Mouse (Mus musculus) limb, embryonic 14.5 days (tissue): ENCODE results near the gene Celf5. TPM values are rescaled to one million over a fixed set of nuclear protein-coding genes. Genes with fewer than 3 reads are reported as not detected.

ENCODE experiments used
- ATAC-seq: fragments of 200-750 bp; cut with Nextera tagmentation; 2 replicates; pipeline ENCODE4 v1.8.0; 2017; ENCODE audit warnings: low read depth, moderate number of reproducible peaks, moderate TSS enrichment; ENCODE audit not compliant: low FRiP score
- DNase-seq: peaks from one replicate; pipeline ENCODE4 v3.0.0-alpha.2; 2015; ENCODE audit warnings: low spot score
- H3K27ac ChIP-seq: fragments of 300-500 bp; sonication (generic); replicated peaks from 2 replicates; pipeline ENCODE4 v1.5.1; 2014; ENCODE audit warnings: low read depth, mild to moderate bottlenecking, low read length, moderate library complexity, mixed read lengths
- H3K27me3 ChIP-seq: fragments of 300-500 bp; sonication (generic); 2 replicates; pipeline ENCODE4 v1.6.1; 2014; ENCODE audit warnings: low read length, mixed read lengths; ENCODE audit not compliant: control insufficient read depth, insufficient read depth
- H3K36me3 ChIP-seq: fragments of 300-500 bp; sonication (generic); 2 replicates; pipeline ENCODE4 v1.6.1; 2014; ENCODE audit warnings: mild to moderate bottlenecking, low read length, moderate library complexity, mixed read lengths; ENCODE audit not compliant: control insufficient read depth, insufficient read depth
- H3K4me1 ChIP-seq: fragments of 300-500 bp; sonication (generic); 2 replicates; pipeline ENCODE4 v1.6.1; 2014; ENCODE audit warnings: antibody characterized with exemption, low read length, mixed read lengths; ENCODE audit not compliant: control insufficient read depth, insufficient read depth
- H3K4me2 ChIP-seq: fragments of 300-500 bp; sonication (generic); replicated peaks from 2 replicates; pipeline ENCODE4 v1.6.1; 2014; ENCODE audit warnings: low read depth, mild to moderate bottlenecking, low read length, moderate library complexity; ENCODE audit not compliant: severe bottlenecking
- H3K4me3 ChIP-seq: fragments of 300-500 bp; sonication (generic); replicated peaks from 2 replicates; pipeline ENCODE4 v1.5.1; 2014; ENCODE audit warnings: low read length
- H3K9ac ChIP-seq: fragments of 300-500 bp; sonication (generic); 2 replicates; pipeline ENCODE4 v1.6.1; 2014; ENCODE audit warnings: mild to moderate bottlenecking, low read depth, low read length, moderate library complexity; ENCODE audit not compliant: severe bottlenecking
- H3K9me3 ChIP-seq: fragments of 300-500 bp; sonication (generic); 2 replicates; pipeline ENCODE4 v1.6.1; 2016; ENCODE audit warnings: low read length; ENCODE audit not compliant: control insufficient read depth
- POLR2A ChIP-seq: fragments of 200-500 bp; IDR thresholded peaks from 2 replicates; pipeline ENCODE4 v1.8.0; 2012; ENCODE audit warnings: inconsistent platforms, mild to moderate bottlenecking, moderate library complexity, borderline replicate concordance; ENCODE audit not compliant: insufficient read depth, insufficient read length; ENCODE audit errors: extremely low read depth
- WGBS: fragments of 180-500 bp; shearing (Covaris S2); extraction: QIAGEN DNeasy Blood & Tissue Kit; methylation state at CpG from one replicate; pipeline ENCODE4 v1.1.7; 2014; 5-methylcytosine and 5-hydroxymethylcytosine counted together
- polyA plus RNA-seq, 2 experiments: library from polyadenylated mRNA; depleted of rRNA in 1 of 2; stranded (reverse) in 1 of 2; unstranded in 1 of 2; fragments of >200 nt; fragmentation: Nextera tagmentation in 1 of 2; extraction: Ambion mirVana in 1 of 2; gene quantifications; 2 replicates each; pipeline versions ENCODE4 v1.2.1 to v1.2.3; 2012 to 2014

Celf5 gene
- polyA plus RNA-seq, 2 experiments: 0.85 to 5.9 TPM

GRCm38 (mm10) chr10:81415549-81416310 is 66.8 kb downstream of the Celf5 start:
- ATAC-seq: no peak
- peaks cover 66% of the 10 kb centered on the region for H3K4me1 ChIP-seq

GRCm38 (mm10) chr10:81415146-81415545 is 67.4 kb downstream of the Celf5 start:
- ATAC-seq: no peak
- H3K36me3 ChIP-seq: peaks cover 44% of the 10 kb centered on the region
- no peak for DNase-seq
- no peak overlapping the region for H3K4me3 ChIP-seq
- H3K9me3 ChIP-seq: no peaks in the 10 kb centered on the region
- no peaks in the 10 kb centered on the region for H3K27me3 ChIP-seq
- TF ChIP-seq POLR2A: no peak
- H3K9ac ChIP-seq: no peak overlapping the region
- H3K27ac ChIP-seq: no peak overlapping the region
- WGBS: 87% methylated on average over 5 of the region's 5 CpGs
- H3K4me2 ChIP-seq: no peak overlapping the region
- H3K4me1 ChIP-seq: peaks cover 66% of the 10 kb centered on the region

More at GRCm38 (mm10) chr10:81415549-81416310, 66.8 kb downstream of the Celf5 start:
- Histone ChIP-seq H3K36me3 (peaks cover 50% of the 10 kb centered on the region), H3K9me3 (no peaks in the 10 kb centered on the region), H3K27ac (no peak overlapping the region; the same call in 1 of the 2 replicates), H3K4me2 (no peak overlapping the region), H3K4me3 (no peak overlapping the region), H3K9ac (no peak overlapping the region), H3K27me3 (no peaks in the 10 kb centered on the region)
- no peak for TF ChIP-seq POLR2A
- WGBS: 65% methylated on average over 17 of the region's 17 CpGs
- no peak for DNase-seq

GRCm38 (mm10) chr10:81414682-81415081 is 67.8 kb downstream of the Celf5 start:
- Histone ChIP-seq H3K27me3 (no peaks in the 10 kb centered on the region), H3K36me3 (peaks cover 40% of the 10 kb centered on the region), H3K4me1 (peaks cover 66% of the 10 kb centered on the region), H3K9me3 (no peaks in the 10 kb centered on the region), H3K27ac (0 out of 2 replicates have a peak overlapping the region, but pooled peaks have one; percentile 26), H3K9ac (no peak overlapping the region), H3K4me3 (no peak overlapping the region), H3K4me2 (peak overlapping the region; percentile 28)
- no peak for TF ChIP-seq POLR2A
- DNase-seq (no peak), ATAC-seq (no peak)

- WGBS: 30% methylated on average over 23 of the region's 26 CpGs
- H3K9ac ChIP-seq: no peak overlapping the region; the same call in 1 of the 2 replicates
- peaks cover 73% of the 10 kb centered on the region for H3K4me1 ChIP-seq
- H3K4me3 ChIP-seq: 0 out of 2 replicates have a peak overlapping the region, but pooled peaks have one; percentile 8
- H3K9me3 ChIP-seq: no peaks in the 10 kb centered on the region
- peak overlapping the region; percentile 28 for H3K4me2 ChIP-seq
- DNase-seq (peak; percentile 59), ATAC-seq (0 out of 2 replicates have a peak, but pooled peaks have one; percentile 3)
- 0 out of 2 replicates have a peak overlapping the region, but pooled peaks have one; percentile 10 for H3K27ac ChIP-seq
- H3K36me3 ChIP-seq: peaks cover 37% of the 10 kb centered on the region
- no peaks in the 10 kb centered on the region for H3K27me3 ChIP-seq
- no peak for TF ChIP-seq POLR2A
Measured at GRCm38 (mm10) chr10:81413310-81414261, 68.9 kb downstream of the Celf5 start.
